Mouse (Mus musculus) kidney, postnatal 4 days (tissue): ENCODE results near the gene Dgat2l6.
A peak's percentile ranks its signal among the peaks of the same experiment; 100 is the strongest.

ENCODE experiments used
- DNase-seq, 2 experiments: peaks; one replicate each; pipeline ENCODE4 v3.0.0; 2021; ENCODE audit warnings: mixed read lengths in 2 of 2

The Dgat2l6 gene

DNA sequence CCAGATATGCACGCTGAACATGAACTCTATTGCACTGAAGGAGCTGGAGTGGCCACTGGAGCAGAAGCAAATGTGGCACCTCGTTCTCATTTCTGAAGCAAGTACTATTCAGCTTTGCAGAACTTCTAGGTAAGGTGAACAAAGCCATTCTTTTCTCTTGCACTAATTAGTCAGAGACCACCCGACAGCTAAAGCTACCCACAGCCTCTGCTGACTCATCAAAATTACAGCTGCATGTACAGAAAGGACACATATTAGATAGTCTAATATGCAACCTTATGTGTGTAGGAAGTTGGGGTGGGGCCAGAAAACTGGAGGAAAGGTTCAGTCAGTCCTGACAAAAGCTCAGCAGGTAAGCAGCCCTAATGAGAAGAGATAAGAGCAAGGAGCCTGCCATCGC lies at the start of gene Dgat2l6:
Dgat2l6 (plus strand) TSS at position 368 of the 400 bp plus-strand sequence.
- no peak for DNase-seq

GRCm38 (mm10) chrX:100475569-100476223 lies 48.9 kb upstream of the Dgat2l6 start:
- DNase-seq = no peak

DNA sequence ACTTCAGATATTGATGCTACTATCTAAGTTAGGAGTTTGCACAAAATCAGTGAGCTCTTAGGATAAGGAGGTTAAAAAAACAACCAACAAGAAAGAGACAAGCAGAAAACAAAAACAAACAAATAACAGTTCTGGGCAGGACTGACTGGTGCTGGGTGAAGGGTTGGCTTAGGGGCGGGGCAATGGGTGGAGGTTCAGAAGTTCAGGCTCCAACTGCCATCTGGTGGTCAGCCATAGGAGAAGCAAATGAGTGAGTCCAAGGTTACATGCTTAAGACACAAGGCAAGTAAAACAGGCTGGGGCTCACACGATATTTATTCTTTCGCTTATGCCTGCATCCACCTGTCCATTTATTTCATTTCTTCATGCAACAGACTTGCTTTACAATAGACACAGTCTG lies 44.3 kb upstream of the Dgat2l6 start:
- peak; percentile 71 to 80 for DNase-seq

- DNase-seq = no peak
Measured at GRCm38 (mm10) chrX:100493500-100494067, 31.1 kb upstream of the Dgat2l6 start.

DNA sequence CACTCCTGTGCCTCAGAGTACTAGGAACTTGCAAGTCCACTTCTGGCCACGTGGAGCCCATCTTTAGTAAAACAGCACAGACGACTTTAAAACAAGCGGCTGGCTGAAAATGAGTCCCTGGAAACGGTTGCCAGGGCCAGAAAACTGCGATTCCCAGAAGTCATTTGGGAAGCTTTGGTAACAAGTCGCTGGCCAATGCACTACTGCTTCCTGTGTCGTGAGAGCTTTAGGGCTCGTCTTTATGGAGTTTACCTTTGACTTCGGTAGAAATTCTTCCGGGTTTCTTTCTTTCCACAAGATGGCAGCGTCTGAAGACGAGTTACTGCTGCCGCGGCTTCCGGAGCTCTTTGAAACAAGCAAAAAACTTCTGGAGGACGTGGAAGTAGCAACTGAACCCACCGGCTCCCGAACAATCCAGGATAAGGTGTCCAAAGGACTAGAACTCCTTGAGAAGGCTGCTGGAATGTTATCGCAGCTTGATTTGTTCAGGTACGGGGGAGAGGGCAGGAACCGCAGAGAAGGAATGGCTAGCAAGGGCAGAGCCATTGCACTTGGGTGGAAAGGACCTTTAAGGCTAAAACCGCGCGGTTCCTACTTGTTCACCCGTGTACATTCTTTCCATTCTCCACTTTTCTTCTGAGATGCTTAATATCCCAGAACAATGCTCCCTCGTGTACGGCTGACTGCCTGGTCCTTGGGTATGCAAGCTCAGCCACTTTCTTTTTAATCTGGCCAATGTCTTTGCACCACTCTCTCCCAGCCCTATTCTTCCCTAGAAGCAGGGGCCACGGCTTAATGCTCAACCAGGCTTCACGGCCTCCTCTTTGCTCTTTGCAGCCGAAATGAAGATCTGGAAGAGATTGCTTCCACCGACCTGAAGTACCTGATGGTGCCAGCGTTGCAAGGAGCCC lies 30.3 kb upstream of the Dgat2l6 start, which contains the start of gene Igbp1:
Igbp1 (plus strand) TSS at position 224 of the 911 bp plus-strand sequence.
- peak; percentile 79 to 87 for DNase-seq

- no peak for DNase-seq
Measured at GRCm38 (mm10) chrX:100504175-100504851, 20.3 kb upstream of the Dgat2l6 start.

DNA sequence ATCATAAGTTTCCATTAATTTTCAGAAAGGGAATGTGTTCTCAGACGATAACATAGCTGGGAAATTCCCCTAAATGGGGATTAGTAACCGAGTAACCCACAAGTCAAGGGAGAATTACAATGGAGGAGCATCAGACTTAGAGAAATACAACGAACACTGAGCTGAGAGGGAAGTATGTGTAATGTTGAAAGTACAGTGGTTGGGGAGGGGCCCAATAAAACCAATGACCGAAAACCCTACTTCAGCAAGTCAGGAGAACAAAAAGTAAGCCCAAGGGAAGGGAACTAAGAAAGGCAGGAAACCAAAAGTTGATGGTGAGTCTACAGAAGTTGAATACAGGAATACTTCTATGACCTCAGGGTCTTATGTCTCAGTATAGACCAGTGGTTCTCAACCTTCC lies 16.5 kb upstream of the Dgat2l6 start:
- DNase-seq = no peak

DNA sequence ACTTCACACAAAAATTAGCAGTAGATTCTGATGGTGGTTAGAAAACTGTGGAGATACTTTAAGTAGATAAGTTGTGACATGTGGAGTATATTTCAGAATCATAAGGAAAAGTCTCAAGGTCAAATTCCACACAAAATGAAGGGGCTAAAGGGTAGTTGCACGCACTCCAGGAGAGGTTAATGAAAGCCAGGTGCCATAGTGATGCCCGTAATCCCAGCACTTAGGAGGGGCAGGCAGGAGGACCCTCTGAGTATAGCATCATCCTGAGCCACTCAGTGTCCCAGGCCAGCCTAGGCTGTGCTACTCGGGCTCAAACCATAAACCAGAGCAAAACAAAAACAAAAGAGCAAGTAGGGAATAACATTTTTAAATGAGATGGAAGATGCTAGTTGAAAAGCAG lies 14.7 kb upstream of the Dgat2l6 start:
- DNase-seq = no peak

GRCm38 (mm10) chrX:100516683-100517082 lies 8.0 kb upstream of the Dgat2l6 start:
- no peak for DNase-seq

DNA sequence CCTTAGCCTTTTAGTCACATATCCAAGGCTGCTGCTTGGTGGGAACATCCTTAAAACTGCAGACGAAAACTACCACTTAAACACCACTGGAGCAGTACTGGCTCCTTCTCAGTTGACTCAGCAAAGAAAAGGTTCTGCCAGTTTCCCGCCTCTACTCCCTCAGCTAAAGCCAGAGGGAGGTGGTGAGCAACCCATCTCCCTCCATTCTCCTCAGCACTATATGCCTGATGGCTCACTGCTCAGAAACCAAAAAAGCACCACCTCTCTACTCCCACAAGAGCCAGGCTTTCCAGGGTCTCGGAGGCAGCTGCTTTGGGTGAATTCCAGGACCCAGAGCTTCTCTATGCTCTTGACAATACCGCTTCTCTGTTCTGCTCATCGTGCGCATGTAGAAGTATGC lies 7.0 kb upstream of the Dgat2l6 start:
- DNase-seq = no peak

DNA sequence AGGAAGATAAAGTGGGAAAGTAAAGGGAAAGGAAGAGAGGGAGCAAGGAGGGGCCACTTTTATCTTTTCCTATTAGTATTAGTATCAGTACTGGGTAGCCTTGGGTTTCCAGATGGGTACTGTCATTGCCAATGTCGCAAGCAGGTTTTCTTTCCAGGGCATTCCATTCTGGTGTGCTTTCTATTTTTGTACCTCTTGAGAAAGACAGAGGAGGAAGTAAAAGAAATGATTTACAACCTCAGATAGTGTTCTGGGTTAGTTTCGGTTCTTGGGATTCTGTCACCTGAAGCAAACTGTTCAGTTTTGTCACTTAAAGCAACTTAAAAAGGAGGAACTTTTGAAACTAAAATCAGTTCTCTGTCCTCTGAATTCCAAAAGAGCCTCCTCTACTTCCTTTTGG lies 6.1 kb upstream of the Dgat2l6 start:
- DNase-seq = no peak

GRCm38 (mm10) chrX:100556026-100556425 lies 31.4 kb downstream of the Dgat2l6 start:
- no peak for DNase-seq

DNA sequence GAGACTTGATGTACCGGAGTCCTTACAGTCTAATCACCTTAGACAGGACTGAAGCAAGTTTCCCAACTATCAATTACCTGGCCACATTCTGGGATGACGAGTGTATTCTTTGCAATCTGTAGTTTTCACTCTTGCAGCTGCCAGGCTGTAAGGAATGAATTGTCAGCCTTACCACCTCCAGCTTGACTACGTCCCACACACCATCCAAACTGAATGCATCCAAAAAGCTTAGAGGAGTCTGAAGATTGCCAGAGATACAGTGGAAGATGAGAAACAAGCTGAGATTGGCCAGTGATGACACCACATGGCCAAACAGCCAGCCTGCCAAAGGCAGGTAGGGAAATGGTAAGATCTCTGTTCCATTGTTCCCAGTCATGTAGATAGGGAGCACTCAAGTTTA lies 41.1 kb downstream of the Dgat2l6 start:
- no peak for DNase-seq

- DNase-seq = no peak
Measured at GRCm38 (mm10) chrX:100571951-100572350, 47.3 kb downstream of the Dgat2l6 start, which contains the start of gene Awat1. Gene Awat1, plus strand, starts transcription at chrX:100572251.

DNA sequence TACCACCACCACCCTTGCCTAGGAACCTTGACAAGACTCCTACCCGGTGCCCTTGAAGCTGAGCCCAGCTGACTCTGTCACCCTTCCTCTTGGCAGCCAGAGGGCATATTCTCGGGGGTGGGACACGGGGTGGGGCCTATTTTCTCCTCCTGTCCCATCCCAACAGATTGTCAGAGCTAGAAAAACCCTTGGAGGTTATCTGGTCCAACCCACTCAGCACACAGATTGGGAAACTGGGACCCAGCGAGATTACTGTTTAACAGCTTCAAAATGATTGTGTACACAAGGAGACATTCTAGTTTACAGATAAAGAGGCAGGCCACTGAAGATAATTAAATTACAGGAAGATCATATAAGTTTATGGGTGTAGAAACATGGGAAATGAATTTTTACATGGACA lies 70.2 kb downstream of the Dgat2l6 start, which contains the start of gene P2ry4:
P2ry4 (minus strand) TSS at position 79 of the 400 bp plus-strand sequence.
- no peak for DNase-seq
